Mouse (Mus musculus) adrenal gland, adult 8-10 months (tissue): ENCODE data around the gene Wfdc5. TPM values are rescaled to one million over a fixed set of nuclear protein-coding genes. Genes with fewer than 3 reads are reported as not detected.
"Not testable (repeated sequence)": the region's sequence is repeated elsewhere in the genome, so short reads cannot be mapped to it uniquely, and the experiment has no call there.

Experiments used
- DNase-seq: peaks from one replicate; pipeline ENCODE4 v3.0.0; 2022
- total RNA-seq, 4 experiments: library from RNA; stranded (reverse); gene quantifications; 2 replicates each; pipeline ENCODE4 v1.2.4; 2022

Gene Wfdc5
- total RNA-seq = not detected

- no peak for DNase-seq
Observed at GRCm38 (mm10) chr2:164182692-164183255, at the start of gene Wfdc5. Gene Wfdc5, minus strand, starts transcription at chr2:164182742.

GRCm38 (mm10) chr2:164228361-164229070 lies 46.0 kb upstream of the Wfdc5 start:
- DNase-seq = peak; percentile 48

GRCm38 (mm10) chr2:164221522-164221921 lies 39.0 kb upstream of the Wfdc5 start, which contains the start of gene Wfdc15b:
Gene Wfdc15b, minus strand, starts transcription at chr2:164221660.
- no peak for DNase-seq

- no peak for DNase-seq
Observed at GRCm38 (mm10) chr2:164219295-164219694, 36.8 kb upstream of the Wfdc5 start.

GRCm38 (mm10) chr2:164212711-164213110 lies 30.2 kb upstream of the Wfdc5 start:
- DNase-seq = no peak

- DNase-seq = no peak
Observed at GRCm38 (mm10) chr2:164210892-164211291, 28.4 kb upstream of the Wfdc5 start.

- no peak for DNase-seq
Observed at GRCm38 (mm10) chr2:164206676-164207075, 24.1 kb upstream of the Wfdc5 start.

- not testable (repeated sequence) for DNase-seq
Observed at GRCm38 (mm10) chr2:164206011-164206410, 23.5 kb upstream of the Wfdc5 start.

GRCm38 (mm10) chr2:164199626-164200327 lies 17.2 kb upstream of the Wfdc5 start, which contains the start of gene Wfdc15a:
Gene Wfdc15a, minus strand, starts transcription at chr2:164200130.
- no peak for DNase-seq

GRCm38 (mm10) chr2:164196700-164196990 lies 14.1 kb upstream of the Wfdc5 start:
- DNase-seq = no peak

GRCm38 (mm10) chr2:164195971-164196699 lies 13.6 kb upstream of the Wfdc5 start:
- peak; percentile 26 for DNase-seq

GRCm38 (mm10) chr2:164194959-164195630 lies 12.6 kb upstream of the Wfdc5 start:
- peak; percentile 55 for DNase-seq

GRCm38 (mm10) chr2:164192279-164192678 lies 9.7 kb upstream of the Wfdc5 start:
- DNase-seq = no peak

- DNase-seq = no peak
Observed at GRCm38 (mm10) chr2:164190576-164190975, 8.0 kb upstream of the Wfdc5 start, which contains the start of gene Wfdc12. Gene Wfdc12, minus strand, starts transcription at chr2:164190608.

- DNase-seq = no peak
Observed at GRCm38 (mm10) chr2:164188722-164189121, 6.2 kb upstream of the Wfdc5 start.

GRCm38 (mm10) chr2:164184145-164184719 lies 1.7 kb upstream of the Wfdc5 start:
- DNase-seq = no peak

- DNase-seq = no peak
Observed at GRCm38 (mm10) chr2:164183340-164183739, 798 bp upstream of the Wfdc5 start.

- no peak for DNase-seq
Observed at GRCm38 (mm10) chr2:164180770-164181169, 1.8 kb downstream of the Wfdc5 start.

- DNase-seq = no peak
Observed at GRCm38 (mm10) chr2:164180124-164180523, 2.4 kb downstream of the Wfdc5 start.

GRCm38 (mm10) chr2:164177831-164178230 lies 4.7 kb downstream of the Wfdc5 start:
- DNase-seq = peak; percentile 34

- DNase-seq = no peak
Observed at GRCm38 (mm10) chr2:164175850-164176249, 6.7 kb downstream of the Wfdc5 start.
